Mouse (Mus musculus): ENCODE measurements around the gene Ccdc87. TPM values are rescaled to one million over a fixed set of nuclear protein-coding genes. Genes with fewer than 3 reads are reported as not detected.
A peak's percentile ranks its signal among the peaks of the same experiment; 100 is the strongest.
"Not testable (repeated sequence)": the region's sequence is repeated elsewhere in the genome, so short reads cannot be mapped to it uniquely, and the experiment has no call there.

Ccdc87 gene
- polyA plus RNA-seq, 1 experiment from 2014 or later: 0.20 TPM

- H3K9ac ChIP-seq; H3K27ac ChIP-seq; H3K9me3 ChIP-seq; ATAC-seq (ENCODE audit: borderline replicate concordance, extremely low read depth, low FRiP score, low TSS enrichment); H3K36me3 ChIP-seq; H3K4me2 ChIP-seq; H3K4me3 ChIP-seq; H3K27me3 ChIP-seq: not testable (repeated sequence)
- H3K4me1 ChIP-seq: peaks cover 14% of the 10 kb centered on the region
- 87% methylated on average over 1 of the region's 1 CpGs for WGBS
These were observed 35.4 kb downstream of the Ccdc87 start for GRCm38 (mm10) chr19:4874613-4875012.

GRCm38 (mm10) chr19:4876241-4876640 is 37.1 kb downstream of the Ccdc87 start:
- H3K27ac ChIP-seq: no peak overlapping the region
- WGBS: 69% methylated on average over 2 of the region's 4 CpGs
- no peak for ATAC-seq (ENCODE audit: borderline replicate concordance, extremely low read depth, low FRiP score, low TSS enrichment)
- H3K4me3 ChIP-seq: no peak overlapping the region
- H3K4me1 ChIP-seq: peaks cover 14% of the 10 kb centered on the region
- no peaks in the 10 kb centered on the region for H3K27me3 ChIP-seq
- no peaks in the 10 kb centered on the region for H3K36me3 ChIP-seq
- no peak overlapping the region for H3K9ac ChIP-seq
- no peaks in the 10 kb centered on the region for H3K9me3 ChIP-seq
- H3K4me2 ChIP-seq: no peak overlapping the region

GRCm38 (mm10) chr19:4876755-4877154 is 37.6 kb downstream of the Ccdc87 start:
- no peak for ATAC-seq (ENCODE audit: borderline replicate concordance, extremely low read depth, low FRiP score, low TSS enrichment)
- 66% methylated on average over 3 of the region's 3 CpGs for WGBS
- Histone ChIP-seq H3K4me3 (no peak overlapping the region), H3K9ac (no peak overlapping the region), H3K27me3 (no peaks in the 10 kb centered on the region), H3K27ac (no peak overlapping the region), H3K4me2 (no peak overlapping the region), H3K36me3 (no peaks in the 10 kb centered on the region), H3K9me3 (no peaks in the 10 kb centered on the region), H3K4me1 (peaks cover 14% of the 10 kb centered on the region)

- Histone ChIP-seq H3K4me3 (peak within 1 kb of the TSS; percentile 92), H3K4me1 (peaks cover 14% of the 10 kb centered on the region), H3K9me3 (no peaks in the 10 kb centered on the region), H3K27me3 (no peaks in the 10 kb centered on the region), H3K4me2 (peak within 1 kb of the TSS; percentile 96), H3K27ac (peak within 1 kb of the TSS; percentile 69), H3K36me3 (no peaks in the 10 kb centered on the region), H3K9ac (peak within 1 kb of the TSS; percentile 90)
- ATAC-seq (ENCODE audit: borderline replicate concordance, extremely low read depth, low FRiP score, low TSS enrichment): peak; percentile 46; the same call in 1 of the 2 replicates
- WGBS: 1% methylated on average over 17 of the region's 17 CpGs
These were observed 38.6 kb downstream of the Ccdc87 start, which contains the start of gene Actn3 for GRCm38 (mm10) chr19:4877785-4878184. TSS of gene Actn3 (minus strand) at chr19:4877909.

- Histone ChIP-seq H3K4me3 (peak within 1 kb of the TSS; percentile 92), H3K27ac (peak within 1 kb of the TSS; percentile 69), H3K4me1 (peaks cover 14% of the 10 kb centered on the region), H3K9ac (peak within 1 kb of the TSS; percentile 90), H3K4me2 (peak within 1 kb of the TSS; percentile 96), H3K36me3 (no peaks in the 10 kb centered on the region), H3K27me3 (no peaks in the 10 kb centered on the region), H3K9me3 (no peaks in the 10 kb centered on the region)
- WGBS: 1% methylated on average over 52 of the region's 52 CpGs
- peak; percentile 98 for ATAC-seq (ENCODE audit: borderline replicate concordance, extremely low read depth, low FRiP score, low TSS enrichment)
These were observed 39.5 kb downstream of the Ccdc87 start, which contains the start of gene Zdhhc24 for GRCm38 (mm10) chr19:4878405-4879323. TSS of gene Zdhhc24 (plus strand) at chr19:4878668.

- H3K9me3 ChIP-seq: no peaks in the 10 kb centered on the region
- WGBS: 58% methylated on average over 10 of the region's 10 CpGs
- no peaks in the 10 kb centered on the region for H3K27me3 ChIP-seq
- no peak for ATAC-seq (ENCODE audit: borderline replicate concordance, extremely low read depth, low FRiP score, low TSS enrichment)
- peak overlapping the region; percentile 90 for H3K9ac ChIP-seq
- H3K4me1 ChIP-seq: peaks cover 14% of the 10 kb centered on the region
- peak overlapping the region; percentile 92 for H3K4me3 ChIP-seq
- H3K36me3 ChIP-seq: no peaks in the 10 kb centered on the region
- no peak overlapping the region for H3K27ac ChIP-seq
- peak overlapping the region; percentile 96 for H3K4me2 ChIP-seq
These were observed 40.1 kb downstream of the Ccdc87 start for GRCm38 (mm10) chr19:4879324-4879703.

GRCm38 (mm10) chr19:4883961-4884360 is 44.8 kb downstream of the Ccdc87 start:
- H3K27ac ChIP-seq: no peak overlapping the region
- no peak overlapping the region for H3K4me3 ChIP-seq
- H3K9ac ChIP-seq: no peak overlapping the region
- no peaks in the 10 kb centered on the region for H3K27me3 ChIP-seq
- no peak for ATAC-seq (ENCODE audit: borderline replicate concordance, extremely low read depth, low FRiP score, low TSS enrichment)
- H3K36me3 ChIP-seq: no peaks in the 10 kb centered on the region
- H3K9me3 ChIP-seq: no peaks in the 10 kb centered on the region
- H3K4me2 ChIP-seq: no peak overlapping the region
- 89% methylated on average over 4 of the region's 4 CpGs for WGBS
- H3K4me1 ChIP-seq: peaks cover 4% of the 10 kb centered on the region; the same call in 1 of the 2 replicates

- ATAC-seq (ENCODE audit: borderline replicate concordance, extremely low read depth, low FRiP score, low TSS enrichment): no peak
These were observed 50.6 kb downstream of the Ccdc87 start for GRCm38 (mm10) chr19:4889791-4890190.

GRCm38 (mm10) chr19:4891798-4892197 is 52.6 kb downstream of the Ccdc87 start:
- Histone ChIP-seq H3K27me3 (no peaks in the 10 kb centered on the region), H3K4me1 (no peaks in the 10 kb centered on the region), H3K27ac (no peak overlapping the region), H3K4me2 (no peak overlapping the region), H3K4me3 (no peak overlapping the region), H3K36me3 (no peaks in the 10 kb centered on the region), H3K9me3 (no peaks in the 10 kb centered on the region), H3K9ac (no peak overlapping the region)
- ATAC-seq (ENCODE audit: borderline replicate concordance, extremely low read depth, low FRiP score, low TSS enrichment): no peak
- WGBS: 70% methylated on average over 3 of the region's 3 CpGs

More at GRCm38 (mm10) chr19:4889791-4890190, 50.6 kb downstream of the Ccdc87 start:
- H3K36me3 ChIP-seq: no peaks in the 10 kb centered on the region
- no peaks in the 10 kb centered on the region for H3K27me3 ChIP-seq
- 81% methylated on average over 10 of the region's 10 CpGs for WGBS
- no peaks in the 10 kb centered on the region for H3K4me1 ChIP-seq
- H3K27ac ChIP-seq: no peak overlapping the region
- no peak overlapping the region for H3K9ac ChIP-seq
- no peak overlapping the region for H3K4me3 ChIP-seq
- H3K9me3 ChIP-seq: no peaks in the 10 kb centered on the region
- H3K4me2 ChIP-seq: no peak overlapping the region

Other genes with a start within 250 kb of the Ccdc87 start
- gene Lrfn4, start 223.7 kb upstream of the Ccdc87 start, polyA plus RNA-seq (2015; fragmentation: Nextera tagmentation; extraction: Ambion mirVana): 6.5 and 6.8 TPM in 2 replicates
- 73.5 and 74.4 TPM in 2 replicates for gene Rce1, start 213.7 kb upstream of the Ccdc87 start, polyA plus RNA-seq (2015; fragmentation: Nextera tagmentation; extraction: Ambion mirVana)
- 2.2 and 3.1 TPM in 2 replicates for gene Gm960, start 140.7 kb upstream of the Ccdc87 start, polyA plus RNA-seq (2015; fragmentation: Nextera tagmentation; extraction: Ambion mirVana)
- 1.1 and 1.4 TPM in 2 replicates for gene Sptbn2, start 128.2 kb upstream of the Ccdc87 start, polyA plus RNA-seq (2015; fragmentation: Nextera tagmentation; extraction: Ambion mirVana)
- gene Rbm4b, start 82.9 kb upstream of the Ccdc87 start, polyA plus RNA-seq (2015; fragmentation: Nextera tagmentation; extraction: Ambion mirVana): 60.8 and 62.7 TPM in 2 replicates
- 57.6 and 64.1 TPM in 2 replicates for gene Rbm4, start 45.5 kb upstream of the Ccdc87 start, polyA plus RNA-seq (2015; fragmentation: Nextera tagmentation; extraction: Ambion mirVana)
- 21.3 and 32.8 TPM in 2 replicates for gene Gm21992, start 27.8 kb upstream of the Ccdc87 start, polyA plus RNA-seq (2015; fragmentation: Nextera tagmentation; extraction: Ambion mirVana)
- gene Rbm14, start 27.7 kb upstream of the Ccdc87 start, polyA plus RNA-seq (2015; fragmentation: Nextera tagmentation; extraction: Ambion mirVana): 91.3 and 95.3 TPM in 2 replicates
- 51.2 and 53.3 TPM in 2 replicates for gene Ccs, start within 50 bp of the Ccdc87 start, polyA plus RNA-seq (2015; fragmentation: Nextera tagmentation; extraction: Ambion mirVana)
- 21.8 and 25.3 TPM in 2 replicates for gene Ctsf, start 15.8 kb downstream of the Ccdc87 start, polyA plus RNA-seq (2015; fragmentation: Nextera tagmentation; extraction: Ambion mirVana)
- 1.6 and 3.6 TPM in 2 replicates for gene Actn3, start 38.5 kb downstream of the Ccdc87 start, polyA plus RNA-seq (2015; fragmentation: Nextera tagmentation; extraction: Ambion mirVana)
- gene Zdhhc24, start 39.3 kb downstream of the Ccdc87 start, polyA plus RNA-seq (2015; fragmentation: Nextera tagmentation; extraction: Ambion mirVana): 10.0 and 10.6 TPM in 2 replicates
- gene Bbs1, start 67.3 kb downstream of the Ccdc87 start, polyA plus RNA-seq (2015; fragmentation: Nextera tagmentation; extraction: Ambion mirVana): 5.7 and 6.3 TPM in 2 replicates
- gene Dpp3, start 88.9 kb downstream of the Ccdc87 start, polyA plus RNA-seq (2015; fragmentation: Nextera tagmentation; extraction: Ambion mirVana): 94.4 and 104 TPM in 2 replicates
- 1.5 and 2.0 TPM in 2 replicates for gene Peli3, start 103.8 kb downstream of the Ccdc87 start, polyA plus RNA-seq (2015; fragmentation: Nextera tagmentation; extraction: Ambion mirVana)
- gene Mrpl11, start 122.8 kb downstream of the Ccdc87 start, polyA plus RNA-seq (2015; fragmentation: Nextera tagmentation; extraction: Ambion mirVana): 99.4 and 101 TPM in 2 replicates
- 0.06 and 0.13 TPM in 2 replicates for gene Npas4, start 150.9 kb downstream of the Ccdc87 start, polyA plus RNA-seq (2015; fragmentation: Nextera tagmentation; extraction: Ambion mirVana)
- gene Slc29a2, start 184.5 kb downstream of the Ccdc87 start, polyA plus RNA-seq (2015; fragmentation: Nextera tagmentation; extraction: Ambion mirVana): 2.7 and 4.1 TPM in 2 replicates
- gene B4gat1, start 199.5 kb downstream of the Ccdc87 start, polyA plus RNA-seq (2015; fragmentation: Nextera tagmentation; extraction: Ambion mirVana): 53.0 and 53.8 TPM in 2 replicates
- gene AC124502.3, start 199.5 kb downstream of the Ccdc87 start, polyA plus RNA-seq (2015; fragmentation: Nextera tagmentation; extraction: Ambion mirVana): 2.2 and 2.4 TPM in 2 replicates
- 47.4 and 51.4 TPM in 2 replicates for gene Brms1, start 202.0 kb downstream of the Ccdc87 start, polyA plus RNA-seq (2015; fragmentation: Nextera tagmentation; extraction: Ambion mirVana)
- gene Rin1, start 211.1 kb downstream of the Ccdc87 start, polyA plus RNA-seq (2015; fragmentation: Nextera tagmentation; extraction: Ambion mirVana): 2.7 and 2.9 TPM in 2 replicates
- gene Cd248, start 228.7 kb downstream of the Ccdc87 start, polyA plus RNA-seq (2015; fragmentation: Nextera tagmentation; extraction: Ambion mirVana): 71.7 and 72.4 TPM in 2 replicates
- gene Tmem151a, start 246.2 kb downstream of the Ccdc87 start, polyA plus RNA-seq (2015; fragmentation: Nextera tagmentation; extraction: Ambion mirVana): 3.4 and 4.6 TPM in 2 replicates
- gene Yif1a, start 249.2 kb downstream of the Ccdc87 start, polyA plus RNA-seq (2015; fragmentation: Nextera tagmentation; extraction: Ambion mirVana): 94.5 and 96.8 TPM in 2 replicates

Data from lung, embryonic 15.5 days (tissue).